Mouse (Mus musculus) spleen, adult 2 months (tissue): ENCODE measurements around the gene Tbx10. TPM values are rescaled to one million over a fixed set of nuclear protein-coding genes. Genes with fewer than 3 reads are reported as not detected.
"Not testable (repeated sequence)": the region's sequence is repeated elsewhere in the genome, so short reads cannot be mapped to it uniquely, and the experiment has no call there.

Source experiments
- DNase-seq, 2 experiments: peaks; one replicate each; pipeline versions ENCODE4 v3.0.0 to v3.0.0-alpha.2; 2012 to 2021; ENCODE audit warnings: low spot score in 2 of 2, low read depth in 1 of 2
- H3K27ac ChIP-seq: fragments of 200-500 bp; 2 replicates; pipeline ENCODE4 v1.5.1; 2012; ENCODE audit warnings: low read length, inconsistent platforms; ENCODE audit not compliant: insufficient read depth
- H3K27me3 ChIP-seq: fragments of 200-500 bp; 2 replicates; pipeline ENCODE4 v1.6.1; 2012; ENCODE audit warnings: mild to moderate bottlenecking, moderate library complexity, low read length, inconsistent platforms; ENCODE audit not compliant: control insufficient read depth, insufficient read depth
- H3K36me3 ChIP-seq: fragments of 200-500 bp; 2 replicates; pipeline ENCODE4 v1.6.1; 2012; ENCODE audit warnings: mild to moderate bottlenecking, low read length, inconsistent platforms; ENCODE audit not compliant: control insufficient read depth, insufficient read depth
- H3K4me1 ChIP-seq: fragments of 200-500 bp; 2 replicates; pipeline ENCODE4 v1.6.1; 2011; ENCODE audit warnings: inconsistent platforms; ENCODE audit not compliant: control insufficient read depth, insufficient read depth, insufficient read length
- H3K4me3 ChIP-seq: fragments of 200-500 bp; 2 replicates; pipeline ENCODE4 v1.5.1; 2011; ENCODE audit warnings: mild to moderate bottlenecking, inconsistent platforms; ENCODE audit not compliant: insufficient read depth, insufficient read length; ENCODE audit errors: extremely low read depth
- CTCF ChIP-seq: fragments of 200-500 bp; IDR thresholded peaks from 2 replicates; pipeline ENCODE4 v1.5.1; 2011; ENCODE audit warnings: mild to moderate bottlenecking, inconsistent platforms; ENCODE audit not compliant: insufficient read depth, insufficient read length, insufficient replicate concordance; ENCODE audit errors: extremely low read depth
- POLR2A ChIP-seq: fragments of 200-500 bp; IDR thresholded peaks from 2 replicates; pipeline ENCODE4 v1.6.1; 2011; ENCODE audit warnings: low read depth, low read length, inconsistent platforms
- WGBS: fragments of 180-500 bp; shearing (Covaris S2); methylation state at CpG from one replicate; pipeline ENCODE4 v1.1.7; 2018; 5-methylcytosine and 5-hydroxymethylcytosine counted together
- polyA plus RNA-seq: library from polyadenylated mRNA; depleted of rRNA; stranded (reverse); fragments of >200 nt; gene quantifications from 2 replicates; pipeline ENCODE4 v1.2.3, GENCODE M21; 2012

Tbx10 gene
- polyA plus RNA-seq, 1 experiment = not detected

DNA sequence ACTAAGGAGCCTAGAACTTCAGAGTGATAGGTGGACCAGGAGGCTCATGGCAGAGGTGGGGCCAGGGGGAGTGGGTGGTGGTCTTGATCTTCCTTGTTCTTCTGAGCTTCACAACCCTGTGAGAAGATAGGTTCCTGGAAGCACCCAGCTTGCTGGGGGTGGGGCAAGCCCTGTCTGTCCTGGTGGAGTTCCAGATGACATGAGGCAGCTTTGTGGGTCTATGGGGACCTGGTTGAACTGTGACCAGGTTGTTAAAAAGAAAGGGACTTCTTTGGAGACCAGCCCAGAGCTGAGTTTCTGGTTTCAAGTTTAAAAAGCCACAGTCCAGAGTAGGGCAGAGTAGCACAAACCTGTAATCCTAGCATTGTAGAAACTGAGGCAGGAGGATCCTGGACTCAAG is 33.5 kb upstream of the Tbx10 start:
- no peak for TF ChIP-seq POLR2A
- no peak for TF ChIP-seq CTCF
- H3K4me1 ChIP-seq = no peaks in the 10 kb centered on the region
- no peak overlapping the region for H3K27ac ChIP-seq
- H3K4me3 ChIP-seq = no peak overlapping the region
- H3K36me3 ChIP-seq = no peaks in the 10 kb centered on the region
- no peaks in the 10 kb centered on the region for H3K27me3 ChIP-seq
- DNase-seq = no peak

GRCm38 (mm10) chr19:3960211-3960610 is 32.3 kb upstream of the Tbx10 start:
- H3K4me1 ChIP-seq = no peaks in the 10 kb centered on the region
- no peaks in the 10 kb centered on the region for H3K36me3 ChIP-seq
- WGBS = 70% methylated on average over 5 of the region's 5 CpGs
- no peak overlapping the region for H3K4me3 ChIP-seq
- H3K27me3 ChIP-seq = no peaks in the 10 kb centered on the region
- no peak for TF ChIP-seq CTCF
- no peak for TF ChIP-seq POLR2A
- DNase-seq = no peak
- H3K27ac ChIP-seq = no peak overlapping the region

DNA sequence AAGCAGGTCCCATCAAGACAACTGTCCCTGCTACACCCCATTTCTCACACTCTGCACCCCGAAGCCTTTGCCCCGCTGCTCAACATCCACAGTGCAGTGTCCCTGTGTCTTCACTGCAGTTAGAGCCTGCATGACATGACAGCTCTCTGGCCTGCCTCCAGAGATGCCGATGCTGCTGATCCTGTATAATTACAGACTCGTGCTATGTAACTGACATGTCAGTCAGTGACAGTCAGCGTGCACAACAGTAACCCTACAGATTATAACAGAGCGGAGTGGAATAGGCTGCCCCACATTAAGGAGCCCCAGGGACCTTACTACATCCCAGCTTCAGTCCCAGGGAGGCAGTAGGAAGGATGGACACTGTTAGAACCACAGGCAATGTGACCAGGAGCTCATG is 30.7 kb upstream of the Tbx10 start:
- H3K4me1 ChIP-seq, DNase-seq, H3K27ac ChIP-seq, H3K4me3 ChIP-seq, H3K36me3 ChIP-seq, H3K27me3 ChIP-seq: not testable (repeated sequence)
- WGBS = 93% methylated on average over 6 of the region's 6 CpGs

DNA sequence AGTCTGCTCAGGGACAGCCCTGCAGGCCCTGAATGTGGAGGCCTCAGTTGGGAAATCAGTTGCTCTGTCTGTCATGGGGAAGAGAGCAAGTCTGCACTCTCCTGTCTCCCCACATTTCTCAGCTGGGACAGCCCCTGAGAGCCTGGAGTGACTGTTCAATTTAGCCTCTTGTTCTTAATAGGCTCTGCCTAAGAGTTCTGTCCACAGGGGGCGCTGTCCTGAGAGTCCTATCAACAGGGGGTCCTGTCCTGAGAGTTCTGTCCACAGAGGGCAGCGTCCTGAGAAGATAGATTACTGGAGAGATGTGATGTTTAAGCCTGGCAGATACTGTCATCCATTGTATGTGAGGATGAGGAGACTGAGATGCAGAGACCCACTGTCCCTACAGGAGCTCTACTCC is 30.1 kb upstream of the Tbx10 start:
- H3K4me1 ChIP-seq = no peaks in the 10 kb centered on the region
- WGBS = 29% methylated on average over 2 of the region's 2 CpGs
- H3K27ac ChIP-seq = no peak overlapping the region
- TF ChIP-seq CTCF (no peak), POLR2A (no peak)
- H3K36me3 ChIP-seq = no peaks in the 10 kb centered on the region
- no peak overlapping the region for H3K4me3 ChIP-seq
- no peak for DNase-seq
- H3K27me3 ChIP-seq = no peaks in the 10 kb centered on the region

DNA sequence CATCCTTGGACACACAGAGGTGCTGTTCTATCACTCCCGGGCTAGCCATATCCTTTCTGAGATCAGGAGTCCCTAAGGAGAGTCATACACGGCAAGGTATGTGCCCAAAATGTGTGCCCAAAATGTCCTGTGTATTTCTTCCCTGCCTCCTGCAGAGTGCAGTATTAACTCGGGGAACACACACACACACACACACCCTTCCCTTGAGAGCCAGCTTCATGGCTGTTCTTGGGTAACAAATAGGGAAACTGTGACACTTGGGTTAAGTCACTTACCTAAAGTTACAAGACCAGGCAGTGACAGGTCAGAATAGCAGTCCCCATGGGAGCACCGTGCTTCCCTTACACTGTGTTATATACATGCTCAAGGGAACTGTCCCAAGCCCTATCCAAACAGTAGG is 28.5 kb upstream of the Tbx10 start:
- no peak overlapping the region for H3K27ac ChIP-seq
- H3K36me3 ChIP-seq = no peaks in the 10 kb centered on the region
- H3K27me3 ChIP-seq = no peaks in the 10 kb centered on the region
- no peaks in the 10 kb centered on the region for H3K4me1 ChIP-seq
- no peak overlapping the region for H3K4me3 ChIP-seq
- TF ChIP-seq CTCF (no peak), POLR2A (no peak)
- 70% methylated on average over 4 of the region's 4 CpGs for WGBS
- DNase-seq = no peak

GRCm38 (mm10) chr19:3966330-3967075 is 26.0 kb upstream of the Tbx10 start:
- no peaks in the 10 kb centered on the region for H3K27me3 ChIP-seq
- no peak overlapping the region for H3K4me3 ChIP-seq
- H3K36me3 ChIP-seq = no peaks in the 10 kb centered on the region
- H3K4me1 ChIP-seq = no peaks in the 10 kb centered on the region
- no peak overlapping the region for H3K27ac ChIP-seq
- WGBS = 81% methylated on average over 11 of the region's 11 CpGs
- TF ChIP-seq POLR2A (no peak), CTCF (no peak)
- DNase-seq = no peak

GRCm38 (mm10) chr19:3967258-3967657 is 25.3 kb upstream of the Tbx10 start:
- Histone ChIP-seq H3K27ac (no peak overlapping the region), H3K36me3 (no peaks in the 10 kb centered on the region), H3K4me3 (no peak overlapping the region), H3K27me3 (no peaks in the 10 kb centered on the region), H3K4me1 (no peaks in the 10 kb centered on the region)
- no peak for DNase-seq
- no peak for TF ChIP-seq POLR2A
- TF ChIP-seq CTCF = no peak
- WGBS = 72% methylated on average over 3 of the region's 3 CpGs
